Mouse (Mus musculus) leukemia stem cell, adult 10-12 weeks (primary cell): ENCODE data around the gene Ccnjl. TPM values are rescaled to one million over a fixed set of nuclear protein-coding genes. Genes with fewer than 3 reads are reported as not detected.

ENCODE experiments used
- polyA plus RNA-seq: library from polyadenylated mRNA; stranded (reverse); fragments of >175 nt; gene quantifications from 2 replicates; pipeline ENCODE4 v1.2.3, GENCODE M21; 2012; ENCODE audit warnings: low replicate concordance

Ccnjl gene
- polyA plus RNA-seq = 0.48 TPM in 1 of 2 replicates, not detected in the other

DNA sequence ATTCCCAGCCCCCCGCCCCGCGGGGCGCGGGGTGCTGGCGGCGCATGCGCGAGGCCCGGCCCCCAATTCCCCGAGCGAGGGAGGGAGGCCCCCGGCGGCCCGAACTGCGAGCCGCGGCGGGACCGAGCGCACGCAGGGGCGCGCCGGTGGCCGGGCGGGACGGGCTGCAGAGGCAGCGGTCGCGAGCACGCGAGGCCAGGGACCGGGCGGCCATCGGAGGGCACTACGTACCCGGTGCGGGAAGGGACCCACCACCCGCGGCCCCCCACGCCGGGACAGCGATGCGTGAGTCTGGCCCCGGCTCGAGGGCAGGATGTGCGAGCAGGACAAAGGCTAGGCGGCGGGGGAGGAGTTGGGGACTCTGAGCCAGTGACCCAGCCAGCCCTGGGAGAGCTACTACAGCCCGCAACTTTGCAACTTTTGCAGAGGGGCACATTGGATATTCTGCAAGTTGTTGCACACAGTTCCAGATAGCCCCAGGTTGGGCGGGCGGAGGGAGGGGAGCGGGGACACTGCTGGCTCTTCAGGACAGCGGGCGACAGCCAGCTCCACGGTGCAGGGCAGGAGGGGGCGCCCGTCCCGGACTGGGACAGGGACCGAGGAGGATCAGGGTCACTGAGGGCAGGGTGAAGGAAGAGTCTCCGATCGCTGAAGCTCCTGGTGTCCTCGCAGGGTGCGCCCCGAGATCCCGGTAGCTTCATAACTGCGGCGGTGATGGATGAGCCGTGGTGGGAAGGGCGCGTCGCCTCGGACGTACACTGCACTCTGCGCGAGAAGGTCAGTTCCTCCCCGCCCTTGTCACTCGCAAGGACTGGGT is at the start of gene Ccnjl:
Gene Ccnjl, plus strand, starts transcription at position 102 of the 817 bp plus-strand sequence.

DNA sequence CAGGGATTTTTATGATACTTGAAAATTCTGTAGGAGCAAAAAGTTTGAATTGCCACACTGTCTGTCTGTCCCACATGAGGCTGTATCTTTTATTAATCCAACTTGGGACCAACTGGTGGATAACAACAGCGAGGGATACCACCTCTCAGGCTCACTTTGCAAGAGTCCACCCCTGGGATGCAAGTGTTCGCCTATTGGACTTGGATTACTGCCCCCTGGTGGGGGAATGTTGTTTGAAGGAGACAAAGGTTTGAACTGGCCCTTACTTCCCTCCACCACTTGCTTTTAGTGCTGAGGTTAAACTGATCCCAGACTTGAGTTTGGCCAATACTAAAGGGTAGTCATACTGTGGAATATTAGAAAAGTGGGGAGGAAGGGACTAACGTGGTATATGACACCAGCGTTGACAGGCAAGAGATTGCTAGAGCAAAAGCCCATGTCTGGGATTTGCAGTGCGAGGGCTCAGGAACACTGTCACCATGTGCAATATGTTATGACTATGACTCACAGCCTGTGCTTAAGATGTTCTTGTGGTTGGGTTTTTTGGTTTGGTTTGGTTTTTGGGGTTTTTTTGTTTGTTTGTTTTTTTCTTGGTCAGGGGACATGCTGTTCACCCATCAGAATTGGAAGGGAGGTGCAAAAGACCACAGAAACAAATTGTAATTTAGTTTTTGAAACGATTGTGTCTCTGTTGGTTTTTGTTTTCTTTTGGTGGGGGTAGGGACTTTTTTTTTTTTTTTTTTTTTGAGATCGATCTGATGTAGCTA is 57.9 kb downstream of the Ccnjl start, which contains the start of gene 4933415A04Rik:
Gene 4933415A04Rik, plus strand, starts transcription at position 717 of the 767 bp plus-strand sequence.

DNA sequence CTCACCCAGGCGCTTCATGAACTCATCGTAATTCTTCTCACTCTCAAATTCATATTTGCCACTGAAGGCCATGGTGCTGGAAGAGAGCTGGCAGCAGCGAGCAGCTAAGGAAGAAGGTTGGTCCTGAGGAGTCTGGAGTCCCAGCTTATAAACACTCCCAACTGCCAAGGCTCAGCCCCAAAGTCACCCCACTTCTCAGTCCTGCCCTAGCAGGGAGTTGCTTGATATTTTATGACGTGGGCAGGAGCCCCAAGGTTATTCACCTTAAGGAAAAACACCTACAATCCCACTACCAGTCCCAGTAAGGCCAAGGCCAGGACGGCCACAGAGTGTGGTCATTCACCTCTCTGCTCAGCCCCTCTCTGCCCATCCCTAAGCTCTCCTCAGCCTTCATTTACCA is 72.9 kb downstream of the Ccnjl start, which contains the start of gene Fabp6:
Gene Fabp6, minus strand, starts transcription at position 101 of the 400 bp plus-strand sequence.

Other genes with a start within 250 kb of the Ccnjl start
- gene Pttg1, start 102.5 kb upstream of the Ccnjl start, polyA plus RNA-seq = 6.7 and 13.1 TPM in 2 replicates
- gene Slu7, start 95.0 kb upstream of the Ccnjl start, polyA plus RNA-seq = 1.7 and 2.0 TPM in 2 replicates
- gene C1qtnf2, start 54.5 kb upstream of the Ccnjl start, polyA plus RNA-seq = 0.20 and 0.53 TPM in 2 replicates
- not detected in 2 replicates for gene 4933415A04Rik, start 58.3 kb downstream of the Ccnjl start, polyA plus RNA-seq
- gene Fabp6, start 72.8 kb downstream of the Ccnjl start, polyA plus RNA-seq = not detected in 2 replicates
- 6.3 and 9.1 TPM in 2 replicates for gene Pwwp2a, start 153.2 kb downstream of the Ccnjl start, polyA plus RNA-seq
- gene Ttc1, start 219.2 kb downstream of the Ccnjl start, polyA plus RNA-seq = 2.1 and 13.2 TPM in 2 replicates